Mouse (Mus musculus): Measurements from ENCODE around the gene Armc5. TPM values are rescaled to one million over a fixed set of nuclear protein-coding genes. Genes with fewer than 3 reads are reported as not detected.

Gene Armc5
- 16.2 and 17.9 TPM in 2 replicates for polyA plus RNA-seq (2016; fragmentation: Nextera tagmentation; extraction: Ambion mirVana)

DNA sequence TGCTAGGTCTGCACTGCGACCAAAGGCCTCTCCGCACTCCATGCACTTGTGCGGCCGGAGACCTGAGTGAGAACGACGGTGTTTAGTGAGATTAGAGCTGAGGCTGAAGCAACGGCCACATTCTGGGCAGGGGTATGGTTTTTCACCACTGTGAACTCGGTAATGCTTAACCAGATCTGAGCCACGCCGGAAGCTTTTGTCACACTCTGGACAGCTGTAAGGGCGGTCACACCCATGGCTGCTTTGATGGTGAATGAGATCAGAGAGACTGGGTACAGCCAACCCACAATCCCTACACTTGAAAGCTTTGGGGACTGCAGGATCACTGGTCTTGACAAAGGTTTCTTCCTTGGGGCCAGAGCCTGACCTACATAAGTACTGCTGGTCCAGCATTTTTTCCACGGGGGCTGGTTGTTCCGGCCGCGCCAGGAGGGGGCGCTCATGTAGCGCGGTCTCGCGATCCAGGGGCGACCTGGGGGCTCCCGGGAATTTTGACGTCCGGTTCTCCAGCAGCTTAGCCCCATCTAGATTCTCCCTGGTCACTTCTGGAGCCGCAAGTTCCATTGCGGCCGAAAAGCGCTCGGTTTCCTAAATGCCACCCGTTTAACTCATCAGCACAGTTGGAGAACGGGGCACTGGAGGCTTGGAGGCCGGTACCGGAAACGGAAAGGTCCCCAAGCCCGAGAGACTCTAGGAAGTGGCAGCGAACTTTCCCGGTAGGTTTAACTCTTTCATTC lies at the start of gene Armc5:
Gene Armc5, plus strand, starts transcription at position 487 of the 737 bp plus-strand sequence.
- WGBS, result 25% methylated on average over 37 of the region's 37 CpGs
- no peak for ATAC-seq (ENCODE audit: insufficient number of reproducible peaks, insufficient read depth, low FRiP score, low TSS enrichment, low read depth)
- Histone ChIP-seq H3K4me2 (peak within 1 kb of the TSS; percentile 73), H3K4me1 (replicated peaks) (peaks cover 23% of the 10 kb centered on the region), H3K27me3 (no peaks in the 10 kb centered on the region), H3K9me3 (no peaks in the 10 kb centered on the region), H3K27ac (peak within 1 kb of the TSS; percentile 96), H3K36me3 (peaks cover 33% of the 10 kb centered on the region), H3K9ac (replicated peaks) (peak within 1 kb of the TSS; percentile 78), H3K4me3 (replicated peaks) (peak within 1 kb of the TSS; percentile 72)

- Histone ChIP-seq H3K9ac (replicated peaks) (no peak overlapping the region), H3K27ac (no peak overlapping the region), H3K36me3 (no peaks in the 10 kb centered on the region), H3K9me3 (no peaks in the 10 kb centered on the region), H3K27me3 (no peaks in the 10 kb centered on the region), H3K4me1 (replicated peaks) (no peaks in the 10 kb centered on the region), H3K4me2 (no peak overlapping the region), H3K4me3 (replicated peaks) (no peak overlapping the region)
- 87% methylated on average over 9 of the region's 9 CpGs for WGBS
- ATAC-seq (ENCODE audit: insufficient number of reproducible peaks, insufficient read depth, low FRiP score, low TSS enrichment, low read depth), result no peak
Measured at GRCm38 (mm10) chr7:128201607-128202006, 35.5 kb upstream of the Armc5 start.

DNA sequence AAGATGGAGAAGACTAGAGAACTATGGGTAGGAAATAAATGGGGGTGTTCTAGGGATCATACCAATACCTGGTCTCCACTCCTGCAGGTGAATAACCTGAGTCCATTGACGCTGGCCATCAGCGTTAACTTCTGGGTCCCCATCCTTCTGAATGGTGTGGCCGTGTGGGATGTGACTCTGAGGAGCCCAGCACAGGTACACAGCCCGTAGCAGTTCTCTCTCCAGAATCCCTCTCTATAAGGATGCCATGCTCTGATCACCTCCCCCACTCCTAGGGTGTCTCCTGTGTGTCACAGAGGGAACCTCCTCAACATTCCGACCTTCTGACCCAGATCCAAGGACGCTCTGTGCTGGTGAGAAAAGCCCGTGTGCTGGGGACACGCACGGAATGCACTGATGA lies 34.1 kb upstream of the Armc5 start:
- Histone ChIP-seq H3K27ac (no peak overlapping the region), H3K4me1 (replicated peaks) (no peaks in the 10 kb centered on the region), H3K36me3 (no peaks in the 10 kb centered on the region), H3K9me3 (no peaks in the 10 kb centered on the region), H3K4me3 (replicated peaks) (no peak overlapping the region), H3K9ac (replicated peaks) (no peak overlapping the region), H3K27me3 (no peaks in the 10 kb centered on the region), H3K4me2 (no peak overlapping the region)
- 87% methylated on average over 9 of the region's 9 CpGs for WGBS
- no peak for ATAC-seq (ENCODE audit: insufficient number of reproducible peaks, insufficient read depth, low FRiP score, low TSS enrichment, low read depth)

GRCm38 (mm10) chr7:128204179-128204578 lies 33.0 kb upstream of the Armc5 start:
- Histone ChIP-seq H3K4me1 (replicated peaks) (no peaks in the 10 kb centered on the region), H3K9me3 (no peaks in the 10 kb centered on the region), H3K9ac (replicated peaks) (no peak overlapping the region), H3K36me3 (no peaks in the 10 kb centered on the region), H3K27ac (no peak overlapping the region), H3K4me3 (replicated peaks) (no peak overlapping the region), H3K27me3 (no peaks in the 10 kb centered on the region), H3K4me2 (no peak overlapping the region)
- ATAC-seq (ENCODE audit: insufficient number of reproducible peaks, insufficient read depth, low FRiP score, low TSS enrichment, low read depth), result no peak
- 87% methylated on average over 8 of the region's 8 CpGs for WGBS

- Histone ChIP-seq H3K9ac (replicated peaks) (no peak overlapping the region), H3K36me3 (no peaks in the 10 kb centered on the region), H3K4me3 (replicated peaks) (no peak overlapping the region), H3K9me3 (no peaks in the 10 kb centered on the region), H3K27me3 (no peaks in the 10 kb centered on the region), H3K27ac (no peak overlapping the region), H3K4me2 (no peak overlapping the region), H3K4me1 (replicated peaks) (no peaks in the 10 kb centered on the region)
- ATAC-seq (ENCODE audit: insufficient number of reproducible peaks, insufficient read depth, low FRiP score, low TSS enrichment, low read depth), result no peak
- WGBS, result 82% methylated on average over 18 of the region's 18 CpGs
Measured at GRCm38 (mm10) chr7:128205695-128206094, 31.4 kb upstream of the Armc5 start.

GRCm38 (mm10) chr7:128206152-128206551 lies 31.0 kb upstream of the Armc5 start, which contains the start of gene Cox6a2:
TSS of gene Cox6a2 (minus strand) at chr7:128206387.
- WGBS, result 80% methylated on average over 6 of the region's 6 CpGs
- Histone ChIP-seq H3K4me2 (no peak within 1 kb of the TSS), H3K27me3 (no peaks in the 10 kb centered on the region), H3K9ac (replicated peaks) (no peak within 1 kb of the TSS), H3K9me3 (no peaks in the 10 kb centered on the region), H3K36me3 (no peaks in the 10 kb centered on the region), H3K27ac (no peak within 1 kb of the TSS), H3K4me1 (replicated peaks) (no peaks in the 10 kb centered on the region), H3K4me3 (replicated peaks) (no peak within 1 kb of the TSS)
- ATAC-seq (ENCODE audit: insufficient number of reproducible peaks, insufficient read depth, low FRiP score, low TSS enrichment, low read depth), result no peak

- no peak overlapping the region for H3K27ac ChIP-seq
- no peaks in the 10 kb centered on the region for H3K4me1 ChIP-seq (replicated peaks)
- H3K9ac ChIP-seq (replicated peaks), result no peak overlapping the region
- H3K36me3 ChIP-seq, result no peaks in the 10 kb centered on the region
- no peak overlapping the region for H3K4me2 ChIP-seq
- no peaks in the 10 kb centered on the region for H3K27me3 ChIP-seq
- WGBS, result 8% methylated on average over 4 of the region's 4 CpGs
- H3K9me3 ChIP-seq, result no peaks in the 10 kb centered on the region
- H3K4me3 ChIP-seq (replicated peaks), result no peak overlapping the region
- no peak for ATAC-seq (ENCODE audit: insufficient number of reproducible peaks, insufficient read depth, low FRiP score, low TSS enrichment, low read depth)
Measured at GRCm38 (mm10) chr7:128208187-128208586, 29.0 kb upstream of the Armc5 start.

GRCm38 (mm10) chr7:128209826-128210225 lies 27.3 kb upstream of the Armc5 start:
- Histone ChIP-seq H3K36me3 (no peaks in the 10 kb centered on the region), H3K4me3 (replicated peaks) (no peak overlapping the region), H3K4me1 (replicated peaks) (no peaks in the 10 kb centered on the region), H3K9ac (replicated peaks) (no peak overlapping the region), H3K4me2 (no peak overlapping the region), H3K9me3 (no peaks in the 10 kb centered on the region), H3K27ac (no peak overlapping the region), H3K27me3 (no peaks in the 10 kb centered on the region)
- 57% methylated on average over 3 of the region's 3 CpGs for WGBS
- no peak for ATAC-seq (ENCODE audit: insufficient number of reproducible peaks, insufficient read depth, low FRiP score, low TSS enrichment, low read depth)

GRCm38 (mm10) chr7:128219952-128220351 lies 17.2 kb upstream of the Armc5 start:
- Histone ChIP-seq H3K27ac (no peak overlapping the region), H3K9ac (replicated peaks) (no peak overlapping the region), H3K4me1 (replicated peaks) (no peaks in the 10 kb centered on the region), H3K27me3 (no peaks in the 10 kb centered on the region), H3K9me3 (no peaks in the 10 kb centered on the region), H3K36me3 (no peaks in the 10 kb centered on the region), H3K4me3 (replicated peaks) (no peak overlapping the region), H3K4me2 (no peak overlapping the region)
- 84% methylated on average over 4 of the region's 4 CpGs for WGBS
- ATAC-seq (ENCODE audit: insufficient number of reproducible peaks, insufficient read depth, low FRiP score, low TSS enrichment, low read depth), result no peak

GRCm38 (mm10) chr7:128220936-128221335 lies 16.2 kb upstream of the Armc5 start:
- H3K9me3 ChIP-seq, result no peaks in the 10 kb centered on the region
- H3K27ac ChIP-seq, result no peak overlapping the region
- WGBS, result 90% methylated on average over 3 of the region's 3 CpGs
- ATAC-seq (ENCODE audit: insufficient number of reproducible peaks, insufficient read depth, low FRiP score, low TSS enrichment, low read depth), result no peak
- no peak overlapping the region for H3K4me3 ChIP-seq (replicated peaks)
- no peaks in the 10 kb centered on the region for H3K27me3 ChIP-seq
- no peaks in the 10 kb centered on the region for H3K36me3 ChIP-seq
- no peak overlapping the region for H3K9ac ChIP-seq (replicated peaks)
- no peak overlapping the region for H3K4me2 ChIP-seq
- H3K4me1 ChIP-seq (replicated peaks), result no peaks in the 10 kb centered on the region

GRCm38 (mm10) chr7:128231741-128232140 lies 5.4 kb upstream of the Armc5 start:
- Histone ChIP-seq H3K4me1 (replicated peaks) (peaks cover 13% of the 10 kb centered on the region), H3K9ac (replicated peaks) (no peak overlapping the region), H3K36me3 (peaks cover 7% of the 10 kb centered on the region; the same call in 1 of the 2 replicates), H3K4me2 (no peak overlapping the region), H3K27me3 (no peaks in the 10 kb centered on the region), H3K27ac (no peak overlapping the region), H3K9me3 (no peaks in the 10 kb centered on the region), H3K4me3 (replicated peaks) (no peak overlapping the region)
- no peak for ATAC-seq (ENCODE audit: insufficient number of reproducible peaks, insufficient read depth, low FRiP score, low TSS enrichment, low read depth)
- WGBS, result 38% methylated on average over 8 of the region's 8 CpGs

GRCm38 (mm10) chr7:128234796-128235195 lies 2.3 kb upstream of the Armc5 start:
- no peak overlapping the region for H3K4me2 ChIP-seq
- H3K4me1 ChIP-seq (replicated peaks), result peaks cover 23% of the 10 kb centered on the region
- H3K27me3 ChIP-seq, result no peaks in the 10 kb centered on the region
- no peak for ATAC-seq (ENCODE audit: insufficient number of reproducible peaks, insufficient read depth, low FRiP score, low TSS enrichment, low read depth)
- peaks cover 11% of the 10 kb centered on the region for H3K36me3 ChIP-seq
- H3K9ac ChIP-seq (replicated peaks), result no peak overlapping the region
- no peak overlapping the region for H3K27ac ChIP-seq
- no peak overlapping the region for H3K4me3 ChIP-seq (replicated peaks)
- 78% methylated on average over 2 of the region's 2 CpGs for WGBS
- H3K9me3 ChIP-seq, result no peaks in the 10 kb centered on the region

Measured in limb, embryonic 12.5 days (tissue).